Mouse (Mus musculus): ENCODE data around the gene Gpr37l1. TPM values are rescaled to one million over a fixed set of nuclear protein-coding genes. Genes with fewer than 3 reads are reported as not detected.
A peak's percentile ranks its signal among the peaks of the same experiment; 100 is the strongest.

Gpr37l1 gene
- polyA plus RNA-seq, 1 experiment, result not detected

GRCm38 (mm10) chr1:135173311-135173710 is 5.8 kb upstream of the Gpr37l1 start:
- TF ChIP-seq CTCF (IDR thresholded peaks at IDR 0.05; ENCODE audit: insufficient read depth, low read depth, low read length) (no peak), POLR2A (IDR thresholded peaks at IDR 0.05; ENCODE audit: insufficient read depth, low read depth, low read length) (no peak)
- no peak overlapping the region for H3K27ac ChIP-seq (ENCODE audit: insufficient read depth, low read depth, low read length)
- 95% methylated on average over 6 of the region's 6 CpGs for whole genome bisulfite sequencing
- no peak overlapping the region for H3K4me3 ChIP-seq (ENCODE audit: insufficient read depth, low read depth, low read length)
- H3K4me1 ChIP-seq (ENCODE audit: control insufficient read depth, insufficient read depth, low read length), result peaks cover 7% of the 10 kb centered on the region

GRCm38 (mm10) chr1:135171984-135172383 is 4.5 kb upstream of the Gpr37l1 start:
- Histone ChIP-seq H3K4me1 (ENCODE audit: control insufficient read depth, insufficient read depth, low read length) (peaks cover 7% of the 10 kb centered on the region), H3K27ac (ENCODE audit: insufficient read depth, low read depth, low read length) (no peak overlapping the region), H3K4me3 (ENCODE audit: insufficient read depth, low read depth, low read length) (no peak overlapping the region)
- WGBS, result 51% methylated on average over 6 of the region's 6 CpGs
- TF ChIP-seq POLR2A (IDR thresholded peaks at IDR 0.05; ENCODE audit: insufficient read depth, low read depth, low read length), result no peak
- TF ChIP-seq CTCF (IDR thresholded peaks at IDR 0.05; ENCODE audit: insufficient read depth, low read depth, low read length), result peak; percentile 20; the same call in 1 of the 2 replicates

- Histone ChIP-seq H3K4me1 (ENCODE audit: control insufficient read depth, insufficient read depth, low read length) (peaks cover 7% of the 10 kb centered on the region), H3K4me3 (ENCODE audit: insufficient read depth, low read depth, low read length) (no peak overlapping the region), H3K27ac (ENCODE audit: insufficient read depth, low read depth, low read length) (no peak overlapping the region)
- no peak for TF ChIP-seq CTCF (IDR thresholded peaks at IDR 0.05; ENCODE audit: insufficient read depth, low read depth, low read length)
- TF ChIP-seq POLR2A (IDR thresholded peaks at IDR 0.05; ENCODE audit: insufficient read depth, low read depth, low read length), result no peak
- WGBS, result 85% methylated on average over 7 of the region's 7 CpGs
These were observed 3.7 kb upstream of the Gpr37l1 start for GRCm38 (mm10) chr1:135171202-135171601.

- Histone ChIP-seq H3K4me1 (ENCODE audit: control insufficient read depth, insufficient read depth, low read length) (peaks cover 7% of the 10 kb centered on the region), H3K27ac (ENCODE audit: insufficient read depth, low read depth, low read length) (no peak overlapping the region), H3K4me3 (ENCODE audit: insufficient read depth, low read depth, low read length) (no peak overlapping the region)
- no peak for TF ChIP-seq POLR2A (IDR thresholded peaks at IDR 0.05; ENCODE audit: insufficient read depth, low read depth, low read length)
- TF ChIP-seq CTCF (IDR thresholded peaks at IDR 0.05; ENCODE audit: insufficient read depth, low read depth, low read length), result no peak
- 72% methylated on average over 10 of the region's 10 CpGs for WGBS
These were observed 2.8 kb upstream of the Gpr37l1 start for GRCm38 (mm10) chr1:135170299-135170698.

- TF ChIP-seq POLR2A (IDR thresholded peaks at IDR 0.05; ENCODE audit: insufficient read depth, low read depth, low read length) (no peak), CTCF (IDR thresholded peaks at IDR 0.05; ENCODE audit: insufficient read depth, low read depth, low read length) (no peak)
- Histone ChIP-seq H3K4me1 (ENCODE audit: control insufficient read depth, insufficient read depth, low read length) (peaks cover 7% of the 10 kb centered on the region), H3K4me3 (ENCODE audit: insufficient read depth, low read depth, low read length) (no peak overlapping the region), H3K27ac (ENCODE audit: insufficient read depth, low read depth, low read length) (peak overlapping the region; percentile 28; the same call in 1 of the 2 replicates)
- WGBS, result 33% methylated on average over 12 of the region's 12 CpGs
These were observed 2.2 kb upstream of the Gpr37l1 start for GRCm38 (mm10) chr1:135169556-135170224.

GRCm38 (mm10) chr1:135168453-135169200 is 1.1 kb upstream of the Gpr37l1 start:
- Histone ChIP-seq H3K27ac (ENCODE audit: insufficient read depth, low read depth, low read length) (no peak overlapping the region), H3K4me1 (ENCODE audit: control insufficient read depth, insufficient read depth, low read length) (peaks cover 7% of the 10 kb centered on the region), H3K4me3 (ENCODE audit: insufficient read depth, low read depth, low read length) (no peak overlapping the region)
- TF ChIP-seq POLR2A (IDR thresholded peaks at IDR 0.05; ENCODE audit: insufficient read depth, low read depth, low read length) (no peak), CTCF (IDR thresholded peaks at IDR 0.05; ENCODE audit: insufficient read depth, low read depth, low read length) (no peak)
- WGBS, result 92% methylated on average over 10 of the region's 10 CpGs

GRCm38 (mm10) chr1:135162720-135163119 is 4.8 kb downstream of the Gpr37l1 start:
- TF ChIP-seq CTCF (IDR thresholded peaks at IDR 0.05; ENCODE audit: insufficient read depth, low read depth, low read length) (no peak), POLR2A (IDR thresholded peaks at IDR 0.05; ENCODE audit: insufficient read depth, low read depth, low read length) (no peak)
- Histone ChIP-seq H3K27ac (ENCODE audit: insufficient read depth, low read depth, low read length) (peak overlapping the region; percentile 71; the same call in 1 of the 2 replicates), H3K4me1 (ENCODE audit: control insufficient read depth, insufficient read depth, low read length) (peaks cover 21% of the 10 kb centered on the region), H3K4me3 (ENCODE audit: insufficient read depth, low read depth, low read length) (peak overlapping the region; percentile 24; the same call in 1 of the 2 replicates)
- WGBS, result 50% methylated on average over 6 of the region's 6 CpGs

- Histone ChIP-seq H3K4me1 (ENCODE audit: control insufficient read depth, insufficient read depth, low read length) (peaks cover 21% of the 10 kb centered on the region), H3K27ac (ENCODE audit: insufficient read depth, low read depth, low read length) (no peak overlapping the region), H3K4me3 (ENCODE audit: insufficient read depth, low read depth, low read length) (no peak overlapping the region)
- no peak for TF ChIP-seq CTCF (IDR thresholded peaks at IDR 0.05; ENCODE audit: insufficient read depth, low read depth, low read length)
- no peak for TF ChIP-seq POLR2A (IDR thresholded peaks at IDR 0.05; ENCODE audit: insufficient read depth, low read depth, low read length)
- 76% methylated on average over 13 of the region's 13 CpGs for whole genome bisulfite sequencing
These were observed 7.0 kb downstream of the Gpr37l1 start for GRCm38 (mm10) chr1:135160411-135161050.
